Mouse (Mus musculus) adrenal gland, adult 18-20 months (tissue): ENCODE results near the gene Heatr3. TPM values are rescaled to one million over a fixed set of nuclear protein-coding genes. Genes with fewer than 3 reads are reported as not detected.
A peak's percentile ranks its signal among the peaks of the same experiment; 100 is the strongest.

Experiments used
- DNase-seq, 2 experiments: peaks; one replicate each; pipeline ENCODE4 v3.0.0; 2021 to 2022; ENCODE audit warnings: low spot score in 2 of 2
- long read RNA-seq, 2 experiments: library from polyadenylated mRNA; stranded (forward); transcript quantifications; one replicate each; pipeline ENCODE4 v2.0.0; 2021
- total RNA-seq, 2 experiments: library from RNA; stranded (reverse); gene quantifications; 1 replicate in 1 of 2; 2 replicates in 1 of 2; pipeline ENCODE4 v1.2.3; 2021

Gene Heatr3
- 10 to 100 TPM; 29.5 to 36.5 TPM for total RNA-seq
- long read RNA-seq, experiment 1, transcript Heatr3-201 (15 exons, 3,251 nt), result major isoform, 41 of 46 reads
- long read RNA-seq, experiment 1, partial matches to known transcripts, result 3 of 46 reads
- long read RNA-seq, experiment 1, other reads (novel, unspliced or antisense), result 2 of 46 reads
- long read RNA-seq, experiment 2, transcript Heatr3-201 (15 exons, 3,251 nt), result major isoform, 61 of 72 reads
- long read RNA-seq, experiment 2, partial matches to known transcripts, result 7 of 72 reads
- long read RNA-seq, experiment 2, other reads (novel, unspliced or antisense), result 4 of 72 reads

DNA sequence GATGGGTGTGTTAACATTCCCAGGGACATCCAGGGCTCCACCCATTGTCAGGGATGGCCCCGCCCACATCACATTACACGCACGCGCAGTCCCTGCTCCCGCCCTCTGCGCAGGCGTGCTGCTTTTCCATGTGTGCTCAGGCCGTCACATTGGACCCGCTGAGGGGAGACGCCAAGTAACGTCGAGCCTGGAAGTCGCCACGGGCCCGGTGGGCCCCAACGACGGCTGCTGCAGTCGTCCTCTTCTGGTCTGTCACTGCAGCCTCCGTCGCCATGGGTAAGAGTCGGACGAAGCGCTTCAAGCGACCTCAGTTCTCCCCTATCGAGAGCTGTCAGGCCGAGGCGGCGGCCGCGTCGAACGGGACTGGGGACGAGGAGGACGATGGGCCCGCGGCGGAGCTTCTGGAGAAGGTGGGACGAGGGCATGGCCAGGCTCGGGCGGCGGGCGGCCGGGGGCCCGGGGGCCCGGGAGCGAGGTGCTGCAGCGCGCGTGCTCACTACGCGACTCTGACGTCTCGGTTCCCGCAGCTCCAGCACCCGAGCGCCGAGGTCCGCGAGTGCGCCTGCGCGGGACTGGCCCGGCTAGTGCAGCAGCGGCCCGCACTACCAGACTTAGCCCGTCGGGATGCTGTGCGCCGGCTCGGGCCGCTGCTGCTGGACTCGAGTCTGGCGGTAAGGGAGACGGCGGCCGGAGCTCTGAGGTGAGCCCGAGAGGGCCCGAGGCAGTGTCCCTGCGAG is at the start of gene Heatr3:
Heatr3 (plus strand) TSS at position 108 of the 737 bp plus-strand sequence.
- peak; percentile 98 for DNase-seq

DNA sequence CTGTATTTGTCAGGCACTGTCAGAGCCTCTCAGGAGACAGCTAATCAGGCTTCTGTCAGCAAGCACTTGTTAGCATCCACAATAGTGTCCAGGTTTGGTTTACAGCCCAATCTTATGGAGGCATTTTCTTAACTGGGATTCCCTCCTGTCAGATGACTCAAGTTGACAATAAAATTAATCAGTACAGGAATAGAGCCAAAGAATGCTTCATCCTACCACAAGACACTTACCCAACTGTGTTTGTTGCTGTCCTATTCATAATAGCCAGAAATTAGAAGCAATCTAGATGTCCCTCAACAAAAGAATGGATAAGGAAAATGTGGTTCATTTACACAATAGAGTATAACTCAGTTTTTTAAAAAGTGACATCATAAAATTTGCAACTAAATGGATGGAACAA is 49.6 kb upstream of the Heatr3 start:
- DNase-seq, result no peak

DNA sequence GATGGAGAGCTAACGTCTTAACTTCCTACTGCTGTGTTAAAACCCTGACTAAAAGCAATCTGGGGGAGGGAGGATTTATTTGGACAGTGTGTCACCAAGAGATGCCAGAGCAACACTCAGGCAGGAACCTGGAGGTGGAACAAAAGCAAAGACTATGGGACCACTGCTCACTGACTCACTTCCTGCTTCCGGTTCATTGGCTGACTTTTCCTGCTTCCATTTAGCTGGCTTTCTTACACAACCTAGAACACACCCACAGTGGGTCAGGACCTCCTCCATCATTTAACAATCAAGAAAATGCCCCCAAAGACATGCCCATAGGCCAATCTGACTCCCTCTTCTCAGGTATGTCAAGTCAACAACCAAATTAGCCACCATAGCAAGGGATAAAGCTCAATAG is 46.0 kb upstream of the Heatr3 start:
- no peak for DNase-seq

DNA sequence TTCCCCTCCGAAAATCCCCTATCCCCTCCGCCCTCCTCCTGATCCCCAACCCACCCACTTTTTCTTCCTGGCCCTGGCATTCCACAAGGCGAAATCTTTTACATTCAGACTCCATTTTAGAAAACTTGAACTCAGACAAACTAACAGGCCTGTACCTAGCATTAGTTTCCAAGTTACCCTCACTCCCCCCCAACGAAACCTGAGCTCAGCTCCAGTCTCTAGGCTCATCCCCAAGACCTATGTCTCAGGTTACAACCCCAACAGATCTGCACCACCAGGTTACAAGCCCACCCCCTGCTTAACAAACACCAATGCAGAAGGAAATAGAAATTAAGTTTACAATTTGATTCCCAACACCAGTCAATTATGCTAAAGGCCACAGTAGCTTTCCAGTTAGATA is 44.3 kb upstream of the Heatr3 start:
- no peak for DNase-seq

DNA sequence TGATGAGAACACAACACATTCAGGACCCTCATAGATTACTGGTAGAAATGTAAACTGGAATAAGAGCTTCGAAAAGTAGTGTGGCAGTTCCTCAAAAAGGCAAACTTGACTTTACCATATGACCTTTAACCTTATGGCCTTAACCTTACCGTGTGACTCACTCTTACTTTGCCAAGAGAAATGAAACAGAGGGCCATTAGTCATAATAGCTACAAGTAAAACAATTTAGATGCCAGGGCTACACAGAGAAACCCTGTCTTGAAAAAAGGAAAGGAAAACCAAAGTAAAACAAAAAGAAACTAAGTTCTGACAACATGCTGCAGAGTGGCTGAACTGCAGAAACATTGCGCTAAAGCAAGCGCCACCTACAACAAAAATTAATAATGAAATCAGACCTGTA is 38.8 kb upstream of the Heatr3 start:
- no peak for DNase-seq

DNA sequence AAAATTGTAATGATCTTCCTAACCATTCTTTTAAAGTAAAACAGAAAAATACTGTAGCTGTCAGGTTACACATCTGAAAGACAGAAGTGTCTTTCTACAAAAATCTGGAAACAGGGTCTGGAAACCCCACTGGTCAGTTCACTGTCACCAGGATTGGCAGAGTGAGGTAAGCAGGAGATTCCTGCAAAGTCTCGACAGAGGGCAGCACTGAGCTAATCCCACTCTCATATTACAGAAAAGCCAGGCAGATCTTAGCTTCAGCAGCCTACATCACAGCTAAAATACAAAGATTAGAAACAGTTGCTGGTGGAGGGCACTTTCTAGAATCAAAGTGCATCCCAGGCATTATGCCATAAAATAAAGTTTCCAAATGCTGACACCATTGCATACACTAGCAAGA is 38.1 kb upstream of the Heatr3 start:
- DNase-seq, result peak; percentile 14 to 23

DNA sequence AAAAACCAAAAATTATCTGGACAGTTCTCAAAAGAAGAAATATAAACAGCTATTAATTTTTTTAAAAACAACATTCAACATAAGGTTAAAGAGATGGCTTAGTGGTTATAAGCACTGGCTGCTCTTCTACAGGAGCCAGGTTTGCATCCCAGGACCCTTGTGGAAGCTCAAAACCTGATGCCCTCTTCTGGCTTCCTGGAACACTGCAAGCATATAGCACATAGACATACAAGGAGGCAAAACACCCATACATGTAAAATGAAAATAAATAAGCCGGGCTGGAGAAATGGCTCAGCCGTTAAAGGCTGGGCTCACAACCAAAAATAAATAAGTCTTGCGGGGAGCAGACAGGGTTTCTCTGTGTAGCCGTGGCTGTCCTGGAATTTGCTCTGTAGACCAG is 28.4 kb upstream of the Heatr3 start:
- DNase-seq, result no peak

DNA sequence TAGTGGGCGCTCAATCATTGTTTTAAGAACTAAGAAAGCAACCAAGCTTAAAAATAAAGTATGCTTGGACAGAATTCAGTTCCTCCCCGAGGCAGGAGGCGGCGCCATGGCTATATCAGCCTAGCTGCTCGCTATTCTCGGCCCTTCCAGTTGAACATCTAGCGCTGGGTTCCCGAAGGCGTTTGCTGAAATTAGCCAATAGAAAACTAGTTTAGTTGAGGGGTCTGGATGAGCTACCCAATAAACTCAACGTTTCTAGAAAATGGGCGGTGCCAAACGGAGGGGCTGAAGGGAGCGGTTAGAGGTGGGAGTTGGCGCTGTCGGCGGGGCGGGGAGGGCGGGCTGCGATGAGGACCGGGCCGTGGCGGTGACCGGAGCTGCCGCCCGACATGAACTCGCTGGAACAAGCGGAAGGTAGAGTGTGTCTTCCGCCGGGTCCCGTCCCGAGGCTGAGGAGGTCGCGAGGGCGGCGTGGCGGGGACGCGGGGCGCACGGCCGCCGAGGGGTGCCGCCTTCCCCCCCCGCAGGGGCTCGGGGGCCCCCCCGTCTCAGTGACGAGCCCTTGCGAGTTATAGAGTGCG is 19.1 kb upstream of the Heatr3 start, which contains the start of gene Cnep1r1:
Cnep1r1 (plus strand) TSS at position 314 of the 581 bp plus-strand sequence.
- DNase-seq, result peak; percentile 84 to 94

DNA sequence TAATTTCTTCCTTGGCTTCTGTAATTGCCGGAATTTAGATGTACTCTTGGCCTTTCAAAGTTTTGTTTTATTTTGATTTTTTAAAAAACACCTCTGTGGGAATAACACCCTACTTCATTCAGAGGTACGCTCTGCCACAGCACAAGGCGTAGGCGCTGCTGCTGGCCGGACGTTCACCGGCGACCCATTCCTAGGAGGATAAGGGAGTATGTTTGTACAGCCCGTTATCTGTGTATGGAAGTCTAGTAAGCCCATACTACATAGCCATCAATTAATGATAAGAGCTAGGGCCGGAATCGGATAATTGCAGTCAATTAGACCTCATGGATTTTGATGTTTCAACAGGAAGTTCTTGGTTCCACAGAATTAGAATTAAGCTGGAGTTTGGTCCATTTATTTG is 18.6 kb upstream of the Heatr3 start:
- DNase-seq, result no peak

DNA sequence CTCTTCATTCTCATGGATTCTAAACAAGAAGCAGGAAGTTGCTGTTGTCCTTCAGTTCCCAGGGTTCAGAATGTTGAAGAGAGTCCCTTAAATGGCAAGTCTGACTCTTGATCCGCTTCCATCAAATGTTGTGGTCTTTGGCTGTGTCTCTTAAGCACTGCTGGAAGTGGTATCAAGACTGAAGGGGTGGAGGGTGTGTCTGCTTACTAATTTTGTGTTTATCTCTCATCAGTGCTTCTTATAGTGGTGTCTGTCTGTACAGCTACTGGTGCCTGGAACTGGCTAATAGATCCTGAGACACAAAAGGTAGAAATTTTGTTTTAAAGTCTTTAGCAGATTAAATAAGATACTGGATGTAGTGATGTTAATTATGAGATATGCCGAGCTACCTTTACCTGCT is 12.8 kb upstream of the Heatr3 start:
- no peak for DNase-seq

DNA sequence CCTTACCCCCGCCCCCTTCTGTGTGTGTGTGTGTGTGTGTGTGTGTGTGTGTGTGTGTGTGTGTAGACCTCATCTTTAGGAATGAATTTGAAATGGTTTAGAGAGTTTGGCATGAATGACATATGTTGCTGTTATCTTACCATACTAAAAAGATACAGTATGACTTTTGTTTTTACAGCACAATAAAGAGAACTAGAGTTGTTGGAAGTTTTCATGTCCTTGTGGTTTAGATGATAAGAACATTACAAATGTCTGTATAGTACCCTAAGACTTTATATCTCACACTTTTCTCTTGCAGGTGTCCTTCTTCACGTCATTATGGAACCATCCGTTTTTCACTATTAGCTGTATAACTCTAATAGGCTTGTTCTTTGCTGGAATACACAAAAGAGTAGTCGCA is 8.3 kb upstream of the Heatr3 start:
- DNase-seq, result no peak

DNA sequence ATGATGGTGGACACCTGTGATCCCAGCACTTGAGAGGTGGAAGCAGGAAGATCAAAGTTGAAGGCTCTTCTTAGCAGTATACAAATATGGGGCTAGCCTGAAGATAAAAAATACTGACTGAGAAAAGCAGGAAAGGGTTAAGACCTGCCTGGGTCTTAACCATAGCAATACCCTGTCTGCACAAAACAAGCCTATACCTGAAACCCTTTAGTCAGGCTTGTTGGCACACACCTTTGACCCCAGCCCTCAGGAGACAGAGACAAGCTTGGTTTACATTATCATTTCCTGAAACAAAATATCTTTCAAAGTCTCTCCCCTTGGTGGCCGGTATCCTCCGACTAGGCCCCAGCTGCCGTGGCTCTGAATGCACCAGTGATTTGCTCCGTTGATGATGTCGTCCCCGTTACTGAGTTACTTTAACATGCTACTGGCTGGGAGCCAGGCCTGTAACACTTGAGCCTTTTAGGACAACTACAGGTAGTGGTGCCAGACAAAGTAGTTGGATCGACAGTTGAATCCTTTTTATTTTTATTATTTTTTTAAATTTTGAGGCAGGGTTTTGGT is 6.8 kb upstream of the Heatr3 start:
- DNase-seq, result no peak

DNA sequence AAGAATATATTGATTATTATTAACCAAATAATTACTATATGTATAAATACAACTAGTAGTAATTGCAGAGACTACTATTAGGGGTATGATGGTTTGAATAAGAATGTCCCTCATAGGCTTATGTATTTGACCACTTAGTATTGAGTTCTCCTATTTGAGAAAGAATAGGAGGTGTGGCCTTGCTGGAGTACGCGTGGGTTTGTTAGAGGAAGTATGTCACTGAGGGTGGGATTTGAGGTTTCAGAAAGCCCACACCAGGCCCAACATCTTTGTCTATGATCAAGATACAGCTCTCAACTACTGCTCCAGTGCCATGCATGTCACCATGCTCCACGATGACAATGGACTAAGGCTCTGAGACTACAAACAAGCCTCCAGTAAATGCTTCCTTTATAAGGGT is 1.6 kb downstream of the Heatr3 start:
- no peak for DNase-seq

DNA sequence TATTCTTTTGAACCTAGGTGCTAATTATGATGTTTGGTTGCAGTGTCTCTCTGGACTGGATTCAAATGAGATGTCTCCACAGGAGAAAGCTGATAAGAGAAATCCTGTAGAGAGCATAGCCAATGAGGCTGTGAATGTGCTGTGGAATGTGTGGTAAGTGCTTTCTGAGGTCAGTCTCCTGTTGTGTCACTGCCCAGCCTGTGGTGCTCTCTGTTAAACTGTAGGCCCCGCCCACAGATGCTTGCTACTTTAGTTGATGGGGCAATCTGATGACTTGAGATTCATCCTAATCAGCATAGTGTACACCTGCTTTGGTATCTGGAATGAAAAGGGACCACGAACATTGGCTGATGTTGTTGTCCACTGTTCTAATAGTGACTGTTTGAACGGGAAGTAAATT is 4.0 kb downstream of the Heatr3 start:
- DNase-seq, result no peak

DNA sequence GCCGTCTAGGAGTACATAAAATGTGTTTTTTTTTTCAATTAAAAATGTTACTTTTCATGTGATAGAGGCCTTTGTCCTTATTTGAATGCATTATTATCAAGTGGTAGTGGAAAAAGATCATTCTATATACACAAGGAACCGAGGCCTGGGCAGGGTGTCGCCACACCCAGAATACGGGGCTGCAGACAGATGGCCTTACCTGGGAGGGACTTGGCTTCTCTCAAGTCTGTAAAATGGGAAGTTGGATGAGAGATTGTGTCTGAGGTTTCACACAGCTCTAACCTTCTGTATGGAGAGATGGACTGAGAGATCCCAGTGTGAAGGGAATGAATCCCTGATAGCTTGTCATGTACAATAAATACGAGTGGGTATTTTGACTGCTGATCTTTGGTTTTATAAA is 6.4 kb downstream of the Heatr3 start:
- no peak for DNase-seq

DNA sequence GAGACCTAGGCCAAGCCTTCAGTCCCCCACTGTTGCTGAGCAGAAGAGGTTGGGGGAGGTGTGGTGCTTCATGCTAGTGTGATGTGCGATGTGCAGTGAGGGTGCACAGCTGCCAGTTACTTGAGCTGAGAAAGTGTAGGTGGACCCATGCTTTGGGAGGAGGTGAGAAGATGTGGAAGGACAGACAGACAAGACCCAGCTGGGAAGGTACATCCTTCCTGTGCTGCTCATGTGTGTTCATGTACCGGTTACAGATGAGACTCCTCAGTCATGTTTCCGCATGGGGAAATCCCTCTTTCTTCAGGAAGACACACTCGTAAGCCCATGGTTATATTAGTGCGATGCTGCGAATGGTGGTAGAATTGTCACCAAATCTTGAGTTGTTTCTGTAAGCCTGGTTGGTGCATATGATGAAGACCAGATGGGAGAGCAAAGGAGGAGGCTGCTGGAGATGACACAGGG is 13.3 kb downstream of the Heatr3 start:
- DNase-seq, result no peak

DNA sequence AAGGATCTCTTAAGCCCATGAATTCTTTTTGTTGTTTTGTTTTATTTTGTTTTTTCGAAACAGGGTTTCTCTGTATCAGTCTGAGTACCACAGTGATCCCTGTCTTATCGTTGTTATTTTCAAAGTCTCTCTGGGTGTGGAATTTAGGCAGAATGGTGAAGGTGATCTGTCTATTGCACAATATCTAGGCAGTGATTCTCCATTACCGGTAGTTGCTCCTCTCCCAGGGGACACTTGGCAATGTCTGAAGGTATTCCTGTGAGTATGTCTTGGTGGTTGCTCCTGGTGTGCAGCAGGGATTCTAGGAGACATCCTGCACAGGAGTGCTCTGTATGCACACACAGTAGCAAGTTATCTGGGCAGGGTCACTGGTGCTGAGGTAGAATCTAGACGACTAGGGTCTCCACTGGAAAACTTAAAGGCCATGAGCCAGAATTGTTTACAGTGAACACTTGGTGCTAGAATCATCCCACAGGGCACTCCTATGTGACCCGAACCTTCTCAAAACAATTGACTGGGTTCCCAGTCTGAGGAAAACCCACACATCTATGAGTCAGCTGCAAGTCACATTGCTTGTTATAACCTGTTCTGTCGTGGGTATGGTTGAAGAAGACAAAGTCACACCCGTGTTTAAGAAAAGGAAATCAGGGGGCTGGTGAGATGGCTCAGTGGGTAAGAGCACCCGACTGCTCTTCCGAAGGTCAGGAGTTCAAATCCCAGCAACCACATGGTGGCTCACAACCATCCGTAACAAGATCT is 22.8 kb downstream of the Heatr3 start:
- no peak for DNase-seq

DNA sequence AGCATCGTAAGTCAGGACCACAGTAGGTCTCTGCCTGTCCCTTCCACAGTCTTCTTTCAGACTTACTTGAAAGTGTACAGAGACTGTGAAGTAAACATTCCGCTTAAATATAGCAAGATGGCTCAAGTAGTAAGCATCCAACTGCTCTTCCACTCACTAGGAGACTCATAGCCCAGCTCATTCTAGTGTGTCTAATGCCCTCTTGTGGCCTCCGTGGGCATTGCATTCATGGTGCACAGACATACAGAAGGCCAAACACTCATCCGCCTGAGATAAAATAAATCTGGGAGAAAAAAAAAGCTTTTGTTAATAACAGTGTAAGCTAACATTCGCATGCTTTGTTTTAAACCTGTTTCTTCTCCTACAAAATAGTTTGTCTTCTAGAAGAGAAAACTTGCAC is 23.8 kb downstream of the Heatr3 start:
- DNase-seq, result peak; percentile 66 to 74

DNA sequence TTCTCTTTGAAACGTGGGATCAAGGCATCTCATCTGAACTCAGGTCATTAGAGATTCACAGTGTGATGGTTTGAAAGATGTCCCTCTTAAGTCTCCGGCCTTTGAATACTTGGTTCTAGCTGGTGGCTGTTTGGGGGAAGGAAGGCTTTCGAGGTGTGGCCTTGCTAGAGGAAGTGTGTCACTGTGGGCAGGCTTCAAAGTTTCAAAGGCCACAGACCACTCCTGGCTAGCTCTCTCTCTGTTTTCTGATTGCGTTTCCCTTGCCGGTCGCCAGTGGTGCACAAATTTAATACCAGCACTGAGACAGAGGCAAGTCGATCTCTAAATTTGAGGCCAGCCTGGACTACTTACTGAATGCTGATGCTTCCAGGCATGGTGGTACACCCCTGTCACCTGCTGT is 37.6 kb downstream of the Heatr3 start:
- DNase-seq, result no peak

DNA sequence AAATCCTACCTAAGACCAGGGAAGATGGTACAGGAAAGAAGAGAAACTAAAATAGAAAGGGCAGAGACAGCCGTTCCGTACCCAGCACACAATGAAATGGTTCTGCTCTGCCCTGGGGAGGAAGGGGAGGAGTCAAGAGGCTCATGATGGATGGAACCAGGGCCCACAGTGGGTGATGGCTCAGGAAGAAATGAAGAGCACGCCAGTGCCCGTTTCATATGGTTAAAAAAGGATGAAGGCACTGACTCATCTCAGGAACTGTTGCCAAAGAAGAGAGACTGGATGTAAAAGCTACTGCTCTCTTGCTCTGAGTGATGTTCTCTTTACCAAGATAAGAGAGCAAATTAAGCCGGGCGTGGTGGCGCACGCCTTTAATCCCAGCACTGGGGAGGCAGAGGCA is 39.6 kb downstream of the Heatr3 start:
- no peak for DNase-seq

DNA sequence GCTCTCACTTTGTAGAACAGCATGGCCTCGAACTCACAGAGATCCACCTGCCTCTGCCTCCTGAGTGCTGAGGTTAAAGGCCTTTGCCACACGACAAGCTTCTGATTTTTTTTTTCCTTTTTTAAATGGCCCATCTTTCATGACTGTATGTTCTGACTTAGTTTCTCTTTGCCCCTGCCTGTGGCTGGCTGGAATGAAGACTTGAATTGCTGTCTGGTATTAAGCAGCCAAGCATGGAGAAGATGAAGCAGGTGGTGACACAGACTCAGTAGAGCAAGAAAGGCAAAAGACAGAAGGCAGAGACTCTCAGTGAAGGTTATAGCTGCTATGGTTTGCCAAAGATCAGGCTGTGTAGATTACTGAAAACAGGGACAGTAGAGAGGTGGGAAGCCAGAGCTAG is 45.5 kb downstream of the Heatr3 start:
- DNase-seq, result no peak
